Mouse (Mus musculus) heart, postnatal 0 days (tissue): ENCODE results near the gene Hmgb1.
"Not testable (repeated sequence)": the region's sequence is repeated elsewhere in the genome, so short reads cannot be mapped to it uniquely, and the experiment has no call there.

ENCODE experiments used
- CTCF ChIP-seq: IDR thresholded peaks from 2 replicates; pipeline ENCODE4 v1.5.1; 2016; ENCODE audit warnings: antibody characterized with exemption, control low read depth, low read depth
- EP300 ChIP-seq: IDR thresholded peaks from 2 replicates; pipeline ENCODE4 v1.6.1; 2016; ENCODE audit warnings: antibody characterized with exemption, low read depth

- TF ChIP-seq CTCF, EP300: not testable (repeated sequence)
These were observed 46.2 kb downstream of the Hmgb1 start for GRCm38 (mm10) chr5:149138087-149138486.
